Mouse (Mus musculus): ENCODE measurements around the gene Taok1. TPM values are rescaled to one million over a fixed set of nuclear protein-coding genes. Genes with fewer than 3 reads are reported as not detected.

Gene Taok1
- polyA plus RNA-seq, 1 experiment, result 32.5 TPM

GRCm38 (mm10) chr11:77512891-77513810 lies 94.5 kb downstream of the Taok1 start:
- peak in 1 of 2 experiments; percentile 58 for DNase-seq (ENCODE audit: extremely low spot score in 1 of 2, low spot score in 1 of 2)

- no peak for DNase-seq (ENCODE audit: extremely low spot score in 1 of 2, low spot score in 1 of 2)
Observed at GRCm38 (mm10) chr11:77511336-77511735, 96.3 kb downstream of the Taok1 start.

- peak in 1 of 2 experiments; percentile 88 for DNase-seq (ENCODE audit: extremely low spot score in 1 of 2, low spot score in 1 of 2)
Observed at GRCm38 (mm10) chr11:77508068-77509021, 99.3 kb downstream of the Taok1 start.

- DNase-seq (ENCODE audit: extremely low spot score in 1 of 2, low spot score in 1 of 2), result no peak
Observed at GRCm38 (mm10) chr11:77507426-77507825, 100.2 kb downstream of the Taok1 start.

- no peak for DNase-seq (ENCODE audit: extremely low spot score in 1 of 2, low spot score in 1 of 2)
Observed at GRCm38 (mm10) chr11:77506941-77507340, 100.7 kb downstream of the Taok1 start.

GRCm38 (mm10) chr11:77506273-77506672 lies 101.3 kb downstream of the Taok1 start:
- DNase-seq (ENCODE audit: extremely low spot score in 1 of 2, low spot score in 1 of 2), result no peak

GRCm38 (mm10) chr11:77505291-77505980 lies 102.2 kb downstream of the Taok1 start:
- DNase-seq (ENCODE audit: extremely low spot score in 1 of 2, low spot score in 1 of 2), result no peak

- no peak for DNase-seq (ENCODE audit: extremely low spot score in 1 of 2, low spot score in 1 of 2)
Observed at GRCm38 (mm10) chr11:77504377-77504776, 103.2 kb downstream of the Taok1 start.

GRCm38 (mm10) chr11:77503511-77503910 lies 104.1 kb downstream of the Taok1 start:
- no peak for DNase-seq (ENCODE audit: extremely low spot score in 1 of 2, low spot score in 1 of 2)

GRCm38 (mm10) chr11:77502481-77502880 lies 105.1 kb downstream of the Taok1 start:
- DNase-seq (ENCODE audit: extremely low spot score in 1 of 2, low spot score in 1 of 2), result no peak

- no peak for DNase-seq (ENCODE audit: extremely low spot score in 1 of 2, low spot score in 1 of 2)
Observed at GRCm38 (mm10) chr11:77501971-77502370, 105.6 kb downstream of the Taok1 start.

GRCm38 (mm10) chr11:77501392-77501791 lies 106.2 kb downstream of the Taok1 start:
- peak in 1 of 2 experiments; percentile 89 for DNase-seq (ENCODE audit: extremely low spot score in 1 of 2, low spot score in 1 of 2)

GRCm38 (mm10) chr11:77500361-77501325 lies 107.0 kb downstream of the Taok1 start:
- DNase-seq (ENCODE audit: extremely low spot score in 1 of 2, low spot score in 1 of 2), result peak in 1 of 2 experiments; percentile 57

- peak in 1 of 2 experiments; percentile 53 for DNase-seq (ENCODE audit: extremely low spot score in 1 of 2, low spot score in 1 of 2)
Observed at GRCm38 (mm10) chr11:77499354-77499753, 108.3 kb downstream of the Taok1 start.

- DNase-seq (ENCODE audit: extremely low spot score in 1 of 2, low spot score in 1 of 2), result no peak
Observed at GRCm38 (mm10) chr11:77498261-77499139, 109.1 kb downstream of the Taok1 start.

- no peak for DNase-seq (ENCODE audit: extremely low spot score in 1 of 2, low spot score in 1 of 2)
Observed at GRCm38 (mm10) chr11:77497851-77498250, 109.8 kb downstream of the Taok1 start.

GRCm38 (mm10) chr11:77497341-77497756 lies 110.3 kb downstream of the Taok1 start:
- DNase-seq (ENCODE audit: extremely low spot score in 1 of 2, low spot score in 1 of 2), result peak in 1 of 2 experiments; percentile 70

GRCm38 (mm10) chr11:77495507-77495906 lies 112.1 kb downstream of the Taok1 start:
- DNase-seq (ENCODE audit: extremely low spot score in 1 of 2, low spot score in 1 of 2), result no peak
